ENCODE assay signal across 17 mouse cellular contexts in the genomic region with DNA sequence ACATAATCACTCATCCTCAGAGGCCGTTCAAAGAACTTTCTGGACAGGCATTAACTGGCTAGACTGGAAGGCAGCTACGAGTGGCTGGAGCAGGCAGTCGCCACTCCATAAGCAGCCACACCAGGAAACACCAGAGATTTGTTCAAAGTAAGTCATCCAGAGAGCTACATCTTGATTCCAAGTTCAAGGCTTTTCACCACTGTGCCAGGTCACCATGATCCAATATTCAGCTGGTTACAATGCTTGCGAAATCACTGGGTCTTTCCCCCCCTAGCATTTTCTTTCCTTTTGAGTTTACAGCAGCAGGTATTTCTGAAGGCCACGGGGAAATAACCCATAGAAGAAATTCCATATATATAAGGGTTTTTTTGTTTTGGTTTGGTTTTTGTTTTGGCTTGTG.
DNase-seq lines count a peak whose midpoint lies in the region; ATAC-seq and TF ChIP-seq lines count a peak whose summit lies in the region.
"Had no signal": no experiment of that assay in that cellular context is flagged by ENCODE, and none has a peak within 500 bp of the region (broad histone marks: within the 10 kb centered on the region; RNA-seq: fewer than 3 reads in every experiment).

No protein-coding gene starts in this region.

- H3K4me2 ChIP-seq in forebrain, embryonic 11.5 days (ENCODE audit: low read depth, low read length, severe bottlenecking): no peak overlapping the region
- H3K4me2 ChIP-seq in heart, postnatal 0 days (ENCODE audit: low read depth, low read length): peak overlapping the region; percentile 85; the same call in 1 of the 2 replicates
- H3K4me2 ChIP-seq in midbrain, embryonic 11.5 days: no peak overlapping the region
- H3K4me2 ChIP-seq: liver, embryonic 13.5 days had no signal

- peaks cover 36% of the 10 kb centered on the region for H3K36me3 ChIP-seq in forebrain, embryonic 10.5 days (replicated peaks)
- no peaks in the 10 kb centered on the region; the same call in 1 of the 2 replicates for H3K36me3 ChIP-seq in forebrain, embryonic 11.5 days (ENCODE audit: control insufficient read depth, insufficient read depth, low read length)
- H3K36me3 ChIP-seq in heart, postnatal 0 days (replicated peaks; ENCODE audit: control insufficient read depth, insufficient read depth, low read length): peaks cover 28% of the 10 kb centered on the region
- peaks cover 2% of the 10 kb centered on the region; the same call in 1 of the 2 replicates for H3K36me3 ChIP-seq in midbrain, embryonic 11.5 days (ENCODE audit: control insufficient read depth, insufficient read depth, low read length)
- H3K36me3 ChIP-seq in midbrain, embryonic 10.5 days: peaks cover 36% of the 10 kb centered on the region

- H3K4me1 ChIP-seq in forebrain, embryonic 10.5 days: peaks cover 43% of the 10 kb centered on the region
- no peaks in the 10 kb centered on the region; the same call in 1 of the 2 replicates for H3K4me1 ChIP-seq in forebrain, embryonic 11.5 days (replicated peaks; ENCODE audit: control insufficient read depth, insufficient read depth, low read length)
- H3K4me1 ChIP-seq in heart, postnatal 0 days (ENCODE audit: control insufficient read depth, insufficient read depth): peaks cover 26% of the 10 kb centered on the region
- H3K4me1 ChIP-seq in midbrain, embryonic 11.5 days (ENCODE audit: control insufficient read depth, insufficient read depth, low read length): peaks cover 23% of the 10 kb centered on the region
- peaks cover 52% of the 10 kb centered on the region for H3K4me1 ChIP-seq in midbrain, embryonic 10.5 days

- 81% methylated on average over 5 of the region's 5 CpGs for WGBS in forebrain, embryonic 10.5 days
- 80% methylated on average over 5 of the region's 5 CpGs for WGBS in forebrain, embryonic 11.5 days
- 57% methylated on average over 5 of the region's 5 CpGs for WGBS in heart, postnatal 0 days
- WGBS in midbrain, embryonic 11.5 days: 80% methylated on average over 5 of the region's 5 CpGs
- 84% methylated on average over 5 of the region's 5 CpGs for WGBS in midbrain, embryonic 10.5 days

- no peaks in the 10 kb centered on the region for H3K9me3 ChIP-seq in forebrain, embryonic 10.5 days
- no peaks in the 10 kb centered on the region for H3K9me3 ChIP-seq in forebrain, embryonic 11.5 days (ENCODE audit: control insufficient read depth, low read length)
- H3K9me3 ChIP-seq in heart, postnatal 0 days (replicated peaks; ENCODE audit: control insufficient read depth, low read length): no peaks in the 10 kb centered on the region
- H3K9me3 ChIP-seq in midbrain, embryonic 11.5 days (ENCODE audit: control insufficient read depth, low read length): no peaks in the 10 kb centered on the region
- H3K9me3 ChIP-seq in midbrain, embryonic 10.5 days (replicated peaks): no peaks in the 10 kb centered on the region
- H3K9me3 ChIP-seq: embryonic facial prominence, embryonic 15.5 days; hindbrain, embryonic 13.5 days; liver, embryonic 13.5 days; neural tube, embryonic 15.5 days had no signal

- intact Hi-C loops in left cerebral cortex, postnatal 14 days (cut with DNase I): loop anchor here (5.0 kb wide), 1 partner anchor 112 kb away; no protein-coding TSS in a partner anchor

- H3K27ac ChIP-seq in forebrain, embryonic 10.5 days: no peak overlapping the region
- no peak overlapping the region for H3K27ac ChIP-seq in forebrain, embryonic 11.5 days (ENCODE audit: low read depth, low read length)
- H3K27ac ChIP-seq in heart, postnatal 0 days (ENCODE audit: low read depth): peak overlapping the region; percentile 57
- no peak overlapping the region for H3K27ac ChIP-seq in midbrain, embryonic 11.5 days (ENCODE audit: low read depth, low read length)
- no peak overlapping the region for H3K27ac ChIP-seq in midbrain, embryonic 10.5 days (replicated peaks)
- H3K27ac ChIP-seq: embryonic facial prominence, embryonic 15.5 days; hindbrain, embryonic 13.5 days; left cerebral cortex, adult 2 months; liver, embryonic 13.5 days; neural tube, embryonic 15.5 days had no signal

- no peak for TF ChIP-seq EP300 in heart, postnatal 0 days (IDR thresholded peaks at IDR 0.05; ENCODE audit: low read depth)

- 0 out of 2 replicates have a peak overlapping the region, but pooled peaks have one; percentile 86 for H3K4me3 ChIP-seq in forebrain, embryonic 10.5 days
- no peak overlapping the region for H3K4me3 ChIP-seq in forebrain, embryonic 11.5 days (ENCODE audit: low read depth, low read length)
- H3K4me3 ChIP-seq in heart, postnatal 0 days (ENCODE audit: low read depth, low read length): no peak overlapping the region
- H3K4me3 ChIP-seq in midbrain, embryonic 11.5 days (ENCODE audit: low read depth, low read length): no peak overlapping the region
- H3K4me3 ChIP-seq in midbrain, embryonic 10.5 days: no peak overlapping the region
- H3K4me3 ChIP-seq: left cerebral cortex, adult 2 months; liver, embryonic 13.5 days had no signal

- no peaks in the 10 kb centered on the region for H3K27me3 ChIP-seq in forebrain, embryonic 10.5 days (ENCODE audit: poor library complexity, severe bottlenecking)
- H3K27me3 ChIP-seq in forebrain, embryonic 11.5 days (ENCODE audit: control insufficient read depth, insufficient read depth, low read length): no peaks in the 10 kb centered on the region
- H3K27me3 ChIP-seq in heart, postnatal 0 days (ENCODE audit: control insufficient read depth, insufficient read depth, low read length): no peaks in the 10 kb centered on the region
- no peaks in the 10 kb centered on the region for H3K27me3 ChIP-seq in midbrain, embryonic 11.5 days (ENCODE audit: control insufficient read depth, insufficient read depth, low read length)
- no peaks in the 10 kb centered on the region for H3K27me3 ChIP-seq in midbrain, embryonic 10.5 days (ENCODE audit: low read depth, poor library complexity, severe bottlenecking)
- H3K27me3 ChIP-seq: embryonic facial prominence, embryonic 15.5 days; hindbrain, embryonic 13.5 days; neural tube, embryonic 15.5 days had no signal

- no peak overlapping the region for H3K9ac ChIP-seq in forebrain, embryonic 11.5 days (ENCODE audit: low read length)
- no peak overlapping the region for H3K9ac ChIP-seq in heart, postnatal 0 days (replicated peaks; ENCODE audit: low read depth, low read length)
- H3K9ac ChIP-seq in midbrain, embryonic 11.5 days (ENCODE audit: low read length): no peak overlapping the region
- H3K9ac ChIP-seq: embryonic facial prominence, embryonic 15.5 days; forebrain, postnatal 0 days; liver, embryonic 13.5 days; neural tube, embryonic 15.5 days had no signal

- no peak for ATAC-seq in forebrain, embryonic 11.5 days (replicated peaks; ENCODE audit: low FRiP score)
- no peak for ATAC-seq in heart, postnatal 0 days (ENCODE audit: insufficient read depth, low read depth)
- ATAC-seq in midbrain, embryonic 11.5 days (ENCODE audit: low FRiP score): no peak
- ATAC-seq: forebrain, postnatal 0 days had no signal

- TF ChIP-seq CTCF in heart, postnatal 0 days (IDR thresholded peaks at IDR 0.05; ENCODE audit: low read depth): no peak

- no peak for DNase-seq in forebrain, embryonic 10.5 days (ENCODE audit: extremely low spot score, low spot score)
- no peak for DNase-seq in forebrain, embryonic 11.5 days (ENCODE audit: low spot score)
- DNase-seq in heart, postnatal 0 days (ENCODE audit: low spot score): no peak
- no peak for DNase-seq in heart, adult 11 months
- peak; percentile 61 for DNase-seq in midbrain, embryonic 11.5 days (ENCODE audit: low spot score, missing footprints)
- no peak for DNase-seq in midbrain, embryonic 10.5 days (ENCODE audit: low spot score)
- DNase-seq in kidney, postnatal 14 days: no peak
- DNase-seq in left cerebral cortex, postnatal 14 days (ENCODE audit: low spot score in 2 of 2): no peak
- DNase-seq: cerebellum, postnatal 36 days; forebrain, postnatal 0 days; kidney, adult 18-20 months; liver, embryonic 13.5 days; thymus, postnatal 4 days had no signal
